Mouse (Mus musculus) skeletal muscle tissue, adult 2 months (tissue): ENCODE data around the gene Aldh1a2.

Experiments used
- DNase-seq: peaks from one replicate; pipeline ENCODE4 v3.0.0-alpha.2; 2012; ENCODE audit warnings: low read depth, low spot score

Aldh1a2 gene

DNA sequence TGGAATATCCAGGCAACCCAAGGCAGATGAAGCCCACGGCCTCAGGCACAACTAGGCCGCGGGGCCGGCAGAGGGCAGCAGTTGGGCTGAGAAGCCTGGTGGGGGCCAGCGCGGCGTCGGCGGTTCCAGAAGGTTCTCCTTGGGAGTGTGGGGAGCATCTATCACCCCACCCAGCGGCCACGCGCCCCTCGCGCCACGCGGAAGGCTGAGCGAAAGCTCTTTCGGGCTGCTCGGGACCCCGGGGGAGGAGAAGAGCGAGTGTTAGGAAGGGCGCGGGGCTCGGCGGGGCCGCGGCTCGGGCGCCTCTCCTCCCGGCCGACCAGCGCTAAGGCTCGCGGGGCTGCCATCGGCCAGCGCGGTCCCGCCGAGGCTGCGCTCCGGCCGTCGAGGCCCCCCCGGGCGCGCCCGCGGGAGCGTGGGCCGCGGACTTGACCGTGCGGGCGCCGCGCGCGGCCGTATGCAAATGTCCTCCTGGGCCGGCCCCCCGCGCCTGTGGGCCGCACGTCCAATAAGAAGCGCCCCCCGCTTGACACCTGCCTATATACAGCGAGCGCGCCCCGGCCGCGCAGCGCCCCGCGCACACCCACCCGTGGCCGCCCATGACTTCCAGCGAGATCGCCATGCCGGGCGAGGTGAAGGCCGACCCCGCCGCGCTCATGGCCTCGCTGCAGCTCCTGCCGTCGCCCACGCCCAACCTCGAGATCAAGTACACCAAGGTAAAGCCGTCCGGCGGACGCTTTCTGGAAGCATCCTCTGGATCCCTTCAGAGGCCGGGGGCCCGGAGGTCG lies at the start of gene Aldh1a2:
Gene Aldh1a2 (plus strand): TSS at position 542 of the 788 bp plus-strand sequence.
- no peak for DNase-seq

GRCm38 (mm10) chr9:71166019-71166705 lies 49.4 kb upstream of the Aldh1a2 start:
- DNase-seq = no peak

- DNase-seq = peak; percentile 41
Measured at GRCm38 (mm10) chr9:71166871-71167465, 48.6 kb upstream of the Aldh1a2 start.

DNA sequence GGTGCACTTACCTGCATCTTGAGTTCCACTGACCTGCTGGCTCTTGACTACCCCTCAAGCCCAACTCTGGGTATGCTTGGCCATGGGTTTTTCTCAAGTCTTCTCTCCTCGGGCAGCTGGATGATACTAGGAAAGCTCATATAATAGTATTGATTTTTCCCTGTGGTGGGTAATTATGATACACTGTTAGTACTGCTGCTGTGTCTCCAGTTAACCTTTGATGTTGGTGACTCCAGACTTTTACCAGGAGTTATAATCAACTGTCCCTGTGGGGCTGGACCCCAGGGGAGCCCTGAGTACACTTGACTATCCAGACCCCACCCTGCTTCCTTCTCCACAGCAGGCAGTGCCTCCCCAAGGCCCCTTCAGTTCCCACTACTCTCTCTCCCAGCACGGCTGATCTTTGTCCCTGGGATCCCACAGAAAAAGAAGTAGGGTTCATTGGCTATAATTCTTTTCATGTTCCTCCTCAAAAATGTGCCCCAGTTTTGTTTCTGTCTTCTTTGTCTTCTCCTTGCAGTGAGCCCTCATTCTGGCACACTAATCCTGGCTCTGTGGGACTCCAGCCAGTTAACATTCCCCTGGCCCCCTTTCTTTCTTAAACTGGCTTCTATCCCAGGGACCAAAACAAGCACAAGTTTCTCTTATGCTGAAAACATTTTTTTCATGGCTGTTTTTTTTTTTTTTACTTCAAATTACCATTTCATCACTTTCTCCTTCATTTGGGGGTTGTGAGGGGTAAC lies 47.9 kb upstream of the Aldh1a2 start:
- no peak for DNase-seq

DNA sequence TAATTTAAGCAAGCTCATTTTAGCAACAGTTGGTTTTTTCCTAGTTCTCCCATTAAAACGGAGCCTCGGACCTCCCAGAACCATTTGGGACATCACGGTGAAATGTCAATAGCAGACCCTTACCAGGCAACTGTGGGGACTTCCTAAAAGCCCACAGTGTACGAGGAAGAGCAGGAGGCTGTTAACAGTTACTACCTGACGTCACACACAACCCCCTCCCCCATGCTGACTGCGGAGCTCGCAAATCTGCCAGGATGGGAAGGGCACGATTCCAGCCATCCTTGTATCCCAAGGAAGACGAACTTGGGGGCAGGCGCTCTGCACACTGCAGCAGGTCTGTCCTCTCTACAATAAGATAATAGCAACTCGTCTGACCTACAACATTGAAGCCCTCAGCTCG lies 47.1 kb upstream of the Aldh1a2 start, which contains the start of gene Aqp9:
Gene Aqp9 (minus strand): TSS at position 172 of the 400 bp plus-strand sequence.
- DNase-seq = no peak

- no peak for DNase-seq
Measured at GRCm38 (mm10) chr9:71173533-71173932, 42.1 kb upstream of the Aldh1a2 start.

GRCm38 (mm10) chr9:71174316-71174975 lies 41.1 kb upstream of the Aldh1a2 start:
- DNase-seq = no peak

GRCm38 (mm10) chr9:71175686-71176085 lies 39.9 kb upstream of the Aldh1a2 start:
- DNase-seq = no peak

- DNase-seq = no peak
Measured at GRCm38 (mm10) chr9:71179276-71179896, 36.2 kb upstream of the Aldh1a2 start.

DNA sequence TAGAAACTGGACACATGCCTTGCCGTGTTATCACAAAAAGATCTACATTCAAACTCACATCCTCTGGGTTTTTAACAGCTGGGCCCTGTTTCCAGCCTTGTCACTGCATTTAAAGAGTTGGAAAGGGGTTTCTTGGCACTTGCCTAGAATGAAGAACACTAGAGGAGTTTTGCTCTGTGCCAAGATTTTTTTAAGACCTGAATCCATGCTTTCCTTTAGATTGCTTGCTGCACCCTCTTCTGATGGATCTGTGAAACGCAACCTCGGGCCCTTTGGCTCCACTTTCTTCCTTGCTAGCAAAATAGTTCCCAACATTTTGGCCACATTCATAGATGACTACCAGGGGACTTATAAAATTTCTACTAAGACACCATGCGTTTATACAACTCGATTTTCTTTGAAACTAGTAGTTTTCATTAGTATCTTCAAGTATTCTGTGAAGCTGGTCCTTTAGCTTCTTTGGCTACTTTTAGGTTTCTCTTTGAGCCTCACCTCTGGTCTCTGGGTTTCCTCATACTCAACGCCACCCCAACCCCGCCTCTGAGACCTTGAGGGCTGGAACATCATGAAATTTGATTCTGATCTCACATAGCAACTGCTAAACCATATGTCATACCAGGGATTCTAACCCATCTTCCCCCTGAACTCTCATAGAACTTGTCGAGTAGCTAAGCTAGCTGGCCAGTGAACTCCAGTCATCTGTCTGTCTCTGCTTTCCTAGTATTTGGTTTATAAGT lies 35.5 kb upstream of the Aldh1a2 start:
- no peak for DNase-seq

GRCm38 (mm10) chr9:71185285-71185684 lies 30.3 kb upstream of the Aldh1a2 start:
- DNase-seq = no peak

GRCm38 (mm10) chr9:71185823-71186222 lies 29.8 kb upstream of the Aldh1a2 start:
- DNase-seq = no peak

GRCm38 (mm10) chr9:71187396-71187795 lies 28.2 kb upstream of the Aldh1a2 start:
- DNase-seq = no peak

GRCm38 (mm10) chr9:71188647-71189415 lies 26.8 kb upstream of the Aldh1a2 start:
- peak; percentile 19 for DNase-seq

DNA sequence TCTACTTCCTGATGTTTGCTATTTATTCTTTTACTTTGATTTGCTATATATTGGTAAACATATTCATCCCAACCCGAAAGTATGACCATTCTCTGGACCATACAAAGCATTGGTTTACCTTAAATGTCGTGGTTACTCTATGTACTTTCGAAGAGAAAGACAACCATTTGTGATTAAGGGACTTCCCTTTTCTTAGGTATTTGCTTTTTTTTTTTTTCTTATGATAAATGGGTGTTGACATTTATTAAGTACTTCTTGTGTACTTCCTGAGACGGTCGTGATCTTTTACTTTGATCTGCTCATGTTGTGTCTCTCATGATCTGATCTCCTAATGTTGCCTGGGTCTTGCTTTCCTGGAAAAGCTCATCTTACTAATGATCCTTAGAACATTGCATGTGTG lies 16.8 kb upstream of the Aldh1a2 start:
- DNase-seq = no peak

DNA sequence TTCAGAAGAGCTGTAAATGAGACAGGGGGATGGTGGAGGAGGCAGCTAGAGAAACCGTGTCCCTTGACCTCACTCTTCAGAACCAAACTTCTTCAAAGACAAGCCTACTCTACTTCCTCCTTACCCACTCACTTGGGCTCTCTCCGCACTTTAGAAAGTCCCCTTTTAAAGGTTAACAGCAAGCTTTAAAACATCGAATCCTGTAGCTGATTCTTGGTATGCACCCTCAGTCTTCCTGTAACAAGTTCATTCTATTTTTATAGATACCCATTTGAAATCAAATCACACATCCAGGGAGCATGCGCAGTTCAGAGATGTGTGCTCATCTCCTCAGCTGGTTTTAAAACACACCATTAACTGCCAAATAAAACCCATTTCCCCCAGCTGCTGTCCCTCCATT lies 13.3 kb upstream of the Aldh1a2 start:
- DNase-seq = no peak

- no peak for DNase-seq
Measured at GRCm38 (mm10) chr9:71209299-71209698, 6.3 kb upstream of the Aldh1a2 start.

- no peak for DNase-seq
Measured at GRCm38 (mm10) chr9:71210870-71211269, 4.7 kb upstream of the Aldh1a2 start.

GRCm38 (mm10) chr9:71213636-71214035 lies 2.0 kb upstream of the Aldh1a2 start:
- DNase-seq = no peak
